Mouse (Mus musculus) adrenal gland, adult 2 months (tissue): Measurements from ENCODE around the gene Prss8. TPM values are rescaled to one million over a fixed set of nuclear protein-coding genes. Genes with fewer than 3 reads are reported as not detected.
"Not testable (repeated sequence)": the region's sequence is repeated elsewhere in the genome, so short reads cannot be mapped to it uniquely, and the experiment has no call there.

Source experiments
- DNase-seq: peaks from one replicate; pipeline ENCODE4 v3.0.0; 2021
- polyA plus RNA-seq: library from polyadenylated mRNA; depleted of rRNA; stranded (reverse); fragments of >200 nt; gene quantifications from 2 replicates; pipeline ENCODE4 v1.2.3, GENCODE M21; 2012
- total RNA-seq, 2 experiments: library from RNA; stranded (reverse); gene quantifications; 2 replicates each; pipeline ENCODE4 v1.2.3; 2021

Gene Prss8
- total and polyA plus RNA-seq, 3 experiments, result 0.07 to 0.24 TPM; not detected in 1

DNA sequence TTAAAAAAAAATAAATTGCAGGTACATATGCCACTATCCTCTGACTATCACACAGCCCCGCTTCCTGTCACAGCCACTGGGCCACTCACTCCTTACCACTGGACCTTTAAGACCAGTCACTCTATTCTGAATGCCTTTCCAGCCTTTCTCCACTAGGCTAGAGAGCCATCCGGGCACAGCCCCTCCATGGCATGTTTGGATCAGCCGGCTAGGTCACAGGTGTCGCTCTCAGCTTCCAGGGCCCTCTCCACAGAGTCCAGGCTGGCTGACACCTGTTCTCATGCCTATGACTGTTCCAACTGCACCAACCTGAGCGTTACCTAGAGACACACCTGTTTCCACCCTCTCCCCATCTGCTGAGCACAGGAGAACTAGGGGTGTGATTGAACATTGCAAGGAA, 1.3 kb downstream of the Prss8 start:
- DNase-seq, result no peak

DNA sequence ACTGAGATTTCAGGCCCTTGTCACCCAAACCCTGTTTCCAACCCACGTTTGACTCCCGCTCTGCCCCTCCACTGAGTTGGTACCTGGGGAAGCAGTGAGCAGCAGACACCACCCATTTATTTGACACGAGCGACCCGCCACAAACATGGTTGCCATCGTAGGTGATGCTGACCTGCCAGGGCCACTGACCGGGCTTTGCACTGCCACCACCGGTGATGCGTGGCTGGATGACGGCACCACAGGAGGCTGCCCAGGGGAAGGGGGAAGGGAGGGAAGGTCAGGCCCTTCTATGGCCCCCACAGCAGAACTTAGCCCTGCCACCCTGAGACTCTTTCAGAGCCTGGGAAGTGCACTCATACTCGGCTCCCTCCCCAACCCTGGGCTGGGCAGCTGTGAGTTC, 2.2 kb downstream of the Prss8 start:
- no peak for DNase-seq

DNA sequence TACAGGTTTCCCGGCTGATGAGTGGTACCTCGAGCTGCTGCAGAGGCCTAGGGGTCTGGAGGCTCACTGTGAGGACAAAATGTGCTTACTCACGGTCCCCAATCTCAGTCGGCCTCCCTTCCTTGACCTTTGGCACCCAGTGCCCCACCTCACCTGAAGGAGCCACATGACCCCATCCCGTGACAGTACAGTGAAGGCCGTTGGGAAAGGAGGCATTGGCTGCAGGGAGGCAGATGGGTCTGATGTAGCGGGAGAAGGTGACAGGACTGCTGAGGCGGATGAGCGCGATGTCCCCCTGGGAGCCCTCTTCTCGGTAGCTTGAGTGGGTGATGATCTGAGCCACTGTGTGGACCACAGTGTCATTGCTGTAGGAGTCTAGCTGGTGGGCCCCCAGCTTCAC, 3.1 kb downstream of the Prss8 start:
- no peak for DNase-seq

DNA sequence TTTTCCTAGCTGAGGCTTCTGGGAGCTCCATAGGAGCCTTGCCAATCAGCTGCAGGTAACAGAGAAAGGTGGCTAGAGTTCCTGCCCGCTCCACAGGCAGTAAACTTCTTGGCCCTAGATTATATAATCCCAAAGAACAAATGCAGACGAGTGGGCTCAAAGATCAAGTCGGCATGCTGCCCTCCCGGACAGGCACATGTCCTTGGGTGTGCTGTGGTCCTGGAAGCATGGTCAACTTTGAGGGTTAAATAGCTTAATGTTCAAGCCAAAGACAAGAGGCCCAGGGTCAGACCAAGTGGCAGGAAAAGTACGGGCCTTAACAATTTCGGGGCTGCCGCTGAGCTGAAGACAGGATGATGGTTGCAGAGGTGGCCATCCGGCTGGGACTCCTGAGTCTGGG, 3.8 kb downstream of the Prss8 start:
- DNase-seq, result no peak

DNA sequence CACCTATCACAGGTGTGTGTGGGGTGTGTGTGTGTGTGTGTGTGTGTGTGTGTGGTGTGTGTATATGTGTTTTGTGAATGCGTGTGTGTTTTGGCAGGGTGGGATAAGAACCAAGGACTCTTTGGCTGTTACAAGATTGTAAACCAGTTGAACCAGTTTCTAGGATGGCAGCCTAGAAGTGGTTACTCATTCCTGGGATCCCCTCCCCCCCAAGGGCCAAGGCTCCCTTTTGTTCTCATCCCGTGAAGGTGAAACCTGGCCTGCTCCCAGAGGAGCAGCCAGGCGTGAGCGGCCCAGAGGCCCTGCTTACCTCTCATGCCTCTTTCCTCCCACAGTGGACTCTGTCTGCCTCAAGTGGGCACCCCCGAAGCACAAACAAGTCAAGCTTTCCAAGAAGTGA, 4.7 kb downstream of the Prss8 start:
- DNase-seq, result no peak

DNA sequence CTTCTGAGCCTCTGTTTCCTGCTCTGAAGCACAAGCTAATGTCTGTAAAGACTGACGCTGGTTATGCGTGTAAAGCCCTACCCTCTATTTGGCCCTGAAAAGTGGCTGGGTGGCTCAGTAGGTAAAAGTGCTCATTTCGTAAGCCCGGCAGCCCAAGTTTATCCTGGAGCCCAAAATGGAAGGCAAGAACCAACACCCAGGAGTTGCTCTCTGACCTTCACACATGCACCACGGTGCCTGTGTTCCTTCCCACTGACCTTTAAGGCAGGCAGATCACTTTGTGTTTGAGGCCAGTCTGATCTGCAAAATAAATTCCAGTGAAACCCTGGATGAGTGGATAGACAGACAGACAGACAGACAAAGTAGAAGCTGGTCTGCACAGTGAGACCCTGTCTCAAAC, 6.2 kb downstream of the Prss8 start:
- no peak for DNase-seq

DNA sequence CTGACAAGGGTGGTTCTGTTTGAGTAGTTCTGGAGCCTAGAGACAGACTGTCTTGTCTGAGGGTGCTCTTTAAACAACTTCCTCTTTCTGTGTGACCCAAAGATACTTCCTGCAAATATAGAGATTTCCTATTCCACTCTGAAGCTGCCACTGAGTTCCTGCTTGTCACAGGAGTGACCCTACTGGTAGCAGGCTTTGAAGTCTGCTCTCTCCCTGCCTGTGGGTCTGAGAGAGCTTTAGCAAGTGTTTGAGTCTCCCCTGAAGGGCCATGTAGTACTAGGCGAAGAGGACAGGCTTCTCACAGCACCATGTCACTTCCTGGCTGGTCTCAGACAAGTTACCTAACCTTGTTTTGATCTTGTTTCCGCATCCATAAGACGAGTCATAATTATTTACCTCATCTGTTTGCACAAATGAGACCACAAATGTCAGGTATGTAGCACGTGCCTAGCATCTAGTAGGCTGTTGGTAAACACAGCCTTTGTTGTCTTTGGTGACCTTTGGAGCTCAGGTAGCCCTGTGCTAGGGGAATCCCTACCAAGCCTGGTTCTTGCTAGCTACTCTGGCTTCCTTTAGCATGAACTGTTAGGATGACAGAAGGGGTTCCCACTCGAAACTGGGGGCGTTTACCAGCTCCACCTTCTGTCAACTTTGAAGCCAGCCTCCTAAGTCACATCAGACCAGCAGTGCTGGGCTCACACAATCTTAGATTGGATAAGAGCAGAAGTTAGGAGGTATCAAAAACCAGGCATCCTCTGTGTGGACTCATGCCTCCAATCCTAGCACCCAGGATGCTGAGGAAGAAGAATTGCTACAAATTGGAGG, 7.2 kb downstream of the Prss8 start:
- DNase-seq, result no peak

DNA sequence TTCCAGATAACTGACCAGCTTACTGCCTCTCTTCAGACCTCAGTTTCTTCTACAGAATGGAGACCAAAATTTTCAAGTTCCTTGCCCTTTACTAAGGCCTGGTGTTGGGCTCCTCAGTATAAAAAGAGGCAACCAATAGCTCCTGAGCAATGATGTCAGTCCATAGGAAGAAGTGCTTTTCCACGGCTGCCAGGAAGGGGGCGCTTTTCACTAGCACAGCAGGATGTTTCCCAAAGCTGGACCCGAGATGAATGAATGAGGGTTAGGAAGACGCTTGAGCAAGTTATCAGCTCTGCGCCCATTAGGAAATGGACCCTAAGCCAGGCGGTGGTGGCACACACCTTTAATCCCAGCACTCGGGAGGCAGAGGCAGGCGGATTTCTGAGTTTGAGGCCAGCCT, 8.4 kb downstream of the Prss8 start:
- no peak for DNase-seq

DNA sequence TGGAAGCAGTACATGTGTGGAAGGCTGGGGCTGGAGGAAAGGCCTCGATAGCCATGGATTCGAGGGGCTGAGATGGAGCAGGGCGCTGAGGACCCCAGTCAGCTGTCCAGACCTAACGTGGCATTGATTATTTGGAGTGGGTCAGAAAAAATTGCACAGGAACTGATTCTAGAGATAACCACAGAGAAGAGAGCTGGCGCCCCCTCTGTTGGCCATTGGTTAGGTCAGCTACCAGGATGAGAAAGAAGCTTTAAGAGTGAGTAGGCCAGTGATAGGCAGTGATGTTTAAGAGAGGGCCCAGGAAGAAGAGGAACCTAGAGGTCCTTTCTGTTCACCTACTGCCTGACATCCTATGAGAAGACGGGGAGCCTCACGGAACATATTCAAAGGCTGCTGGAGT, 10.6 kb downstream of the Prss8 start:
- DNase-seq, result no peak

DNA sequence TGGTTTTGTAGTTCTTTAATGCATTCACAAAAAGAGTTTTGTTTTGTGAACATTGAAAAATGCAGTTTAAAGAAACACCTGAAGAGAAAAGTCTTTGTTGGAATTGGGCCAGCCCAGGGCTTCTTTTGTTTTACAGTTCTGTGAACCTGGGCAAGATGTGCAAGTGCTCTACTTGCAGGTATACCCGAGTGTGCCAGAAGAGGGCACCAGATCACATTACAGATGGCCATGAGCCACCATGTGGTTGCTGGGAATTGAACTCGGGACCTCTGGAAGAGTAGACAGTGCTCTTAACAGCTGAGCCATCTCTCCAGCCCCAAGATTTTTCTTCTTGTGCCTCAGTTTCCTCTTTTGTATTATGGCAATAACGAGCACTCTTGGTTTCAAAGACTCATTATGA, 11.7 kb downstream of the Prss8 start:
- no peak for DNase-seq

DNA sequence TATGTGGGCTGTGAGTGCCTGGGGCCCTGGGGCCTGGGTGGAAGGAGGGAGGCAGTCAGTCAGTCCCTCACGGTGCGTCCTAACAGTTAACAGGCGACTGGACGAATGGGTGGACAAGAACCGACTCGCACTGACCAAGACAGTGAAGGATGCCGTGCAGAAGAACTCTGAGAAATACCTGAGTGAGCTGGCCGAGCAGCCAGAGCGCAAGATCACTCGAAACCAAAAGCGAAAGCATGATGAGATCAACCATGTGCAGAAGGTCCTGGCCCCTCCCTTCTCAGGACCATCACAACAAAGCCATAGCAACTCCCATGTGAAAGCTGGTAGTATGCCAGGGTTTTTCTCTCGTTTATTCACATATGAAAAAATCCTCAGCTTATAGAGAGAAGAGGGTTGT, 14.6 kb downstream of the Prss8 start:
- DNase-seq, result no peak

DNA sequence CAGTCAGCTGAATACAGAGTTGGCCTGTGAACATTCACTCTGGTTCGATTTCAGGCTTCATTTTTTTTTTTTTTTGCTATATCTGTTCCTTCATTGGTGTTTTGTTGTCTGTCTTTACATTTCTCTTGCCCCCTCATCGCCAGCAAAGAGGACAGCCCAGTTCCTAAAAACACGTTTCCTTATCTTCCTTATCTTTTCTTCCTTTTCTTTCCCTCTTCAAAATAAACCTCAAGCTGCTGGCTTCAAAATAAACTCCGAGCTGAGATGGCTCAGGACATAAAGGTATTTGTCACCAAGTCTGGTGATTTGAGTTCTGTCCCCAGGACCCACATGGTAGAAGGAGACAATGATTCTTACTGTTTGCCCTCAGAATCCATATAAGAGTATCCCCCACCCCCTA, 17.0 kb downstream of the Prss8 start:
- no peak for DNase-seq

DNA sequence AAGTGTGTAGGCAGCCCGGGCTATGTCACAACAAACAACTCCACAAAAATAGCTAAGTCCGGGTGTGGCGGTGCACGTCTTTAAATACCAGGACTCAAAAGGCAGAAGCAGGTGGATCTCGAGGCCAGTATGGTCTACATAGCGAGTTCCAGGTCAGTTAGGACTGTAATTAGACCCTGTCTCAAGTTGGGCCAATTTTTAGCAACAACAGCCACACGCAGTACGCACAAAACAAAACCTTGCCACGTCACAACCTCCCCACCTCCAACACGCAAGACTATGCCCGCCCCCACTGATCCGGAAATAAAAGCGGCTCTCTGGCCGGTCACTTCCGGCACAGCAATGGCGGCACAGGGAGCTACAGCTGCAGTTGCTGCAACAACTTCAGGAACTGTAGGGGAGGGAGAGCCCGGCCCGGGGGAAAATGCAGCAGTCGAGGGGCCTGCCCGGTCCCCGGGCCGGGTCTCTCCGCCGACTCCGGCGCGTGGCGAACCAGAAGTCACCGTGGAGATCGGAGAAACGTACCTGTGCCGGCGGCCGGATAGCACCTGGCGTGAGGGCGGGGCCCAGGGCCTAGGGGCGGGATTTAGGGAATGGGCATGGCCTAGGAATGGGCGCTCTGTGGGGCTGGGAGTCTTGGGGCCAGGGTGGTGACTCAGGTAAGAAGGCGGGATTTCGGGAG, 17.6 kb downstream of the Prss8 start, which contains the start of gene Kat8:
TSS of gene Kat8 (plus strand) at position 327 of the 682 bp plus-strand sequence.
- peak; percentile 93 for DNase-seq

DNA sequence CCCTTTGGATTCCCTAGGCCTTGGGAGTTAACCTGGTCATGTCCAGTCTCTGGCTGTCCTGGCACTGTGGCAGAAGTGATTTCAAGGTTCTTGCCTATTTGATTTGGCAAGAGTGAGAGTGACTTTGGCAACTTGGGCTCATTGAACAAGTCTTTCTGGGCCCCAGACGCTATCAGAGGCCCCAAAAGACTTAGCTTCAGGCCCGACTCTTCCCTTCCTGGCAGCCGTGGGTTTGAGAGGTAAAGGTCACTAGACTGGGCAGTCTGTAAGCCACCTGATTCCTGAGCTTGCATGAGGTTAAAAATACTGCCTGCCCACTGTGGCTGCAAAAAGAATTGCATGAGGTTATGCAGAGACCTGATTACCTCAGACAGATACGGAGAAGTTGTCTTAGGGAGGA, 21.2 kb downstream of the Prss8 start:
- no peak for DNase-seq

DNA sequence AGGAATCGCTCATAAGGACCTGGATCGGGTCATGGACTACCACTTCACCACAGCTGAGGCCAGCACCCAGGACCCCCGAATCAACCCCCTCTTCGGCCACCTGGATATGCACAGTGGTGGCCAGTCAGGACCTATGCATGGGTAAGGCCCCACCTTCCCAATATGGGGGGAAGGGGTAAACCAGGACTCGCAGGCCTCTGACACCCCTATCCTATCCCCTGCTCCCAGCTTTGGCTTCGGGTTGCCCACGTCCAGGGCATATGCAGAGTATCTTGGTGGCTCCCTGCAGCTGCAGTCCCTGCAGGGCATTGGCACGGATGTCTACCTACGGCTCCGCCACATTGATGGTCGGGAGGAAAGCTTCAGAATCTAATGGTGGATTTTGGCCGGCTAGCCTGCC, 22.0 kb downstream of the Prss8 start:
- no peak for DNase-seq

DNA sequence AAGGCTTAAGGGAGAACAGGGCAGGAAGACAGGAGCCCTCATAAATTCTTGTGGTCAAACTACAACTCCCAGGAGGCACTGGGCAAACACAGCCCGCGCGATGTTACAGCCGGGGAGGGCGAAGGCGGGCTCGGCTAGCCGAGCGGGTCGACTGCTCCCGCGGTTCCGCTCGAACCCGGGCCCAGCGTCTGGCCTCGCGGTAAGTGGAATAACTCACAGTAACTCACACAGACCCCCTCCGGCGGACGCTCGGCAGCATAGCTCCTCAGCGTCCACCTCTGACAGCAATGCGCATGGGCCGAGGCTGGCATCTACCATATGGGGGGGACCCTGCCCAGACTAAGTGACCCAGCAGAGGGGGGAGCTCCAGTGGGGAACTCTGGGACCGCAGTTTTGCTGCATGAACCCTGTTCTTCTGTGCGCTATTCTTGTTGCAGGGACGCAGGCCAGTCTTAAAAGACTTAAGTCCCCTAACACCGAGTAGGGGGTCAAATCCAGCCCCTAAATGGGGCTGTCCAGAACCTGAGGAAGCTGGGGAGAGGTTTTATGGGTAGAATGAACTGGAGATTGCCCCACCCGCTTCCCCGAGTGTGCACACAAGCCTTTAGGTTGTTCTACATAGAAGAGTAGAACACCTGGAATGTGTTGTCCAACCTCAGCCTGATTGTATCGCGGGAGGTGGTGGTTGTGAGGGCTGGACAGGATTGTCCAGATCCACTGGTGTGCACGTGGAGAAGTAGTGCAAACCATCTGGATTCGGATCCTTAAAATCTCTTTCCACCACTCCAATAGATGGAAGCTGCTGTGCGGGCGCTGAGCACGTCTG, 25.7 kb downstream of the Prss8 start, which contains the start of gene Bckdk:
TSS of gene Bckdk (plus strand) at position 112 of the 826 bp plus-strand sequence.
- peak; percentile 87 for DNase-seq

DNA sequence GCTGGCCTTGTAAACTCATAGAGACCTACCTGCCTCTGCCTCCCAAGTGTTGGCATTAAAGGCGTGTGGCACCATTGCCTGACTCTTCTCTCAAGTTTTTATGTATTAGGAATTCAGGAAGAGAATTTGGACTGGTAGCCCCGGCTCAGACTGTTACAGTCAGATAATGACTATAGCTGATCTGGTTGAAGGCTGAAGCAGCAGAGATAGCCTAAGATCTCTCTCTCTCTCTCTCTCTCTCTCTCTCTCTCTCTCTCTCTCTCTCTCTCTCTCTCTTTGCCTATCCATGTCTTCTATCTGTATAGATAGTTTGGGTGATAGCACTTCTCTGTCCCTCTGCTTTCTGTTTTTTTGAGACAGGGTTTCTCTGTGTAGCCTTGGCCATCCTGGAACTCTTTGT, 28.1 kb downstream of the Prss8 start:
- DNase-seq, result no peak

DNA sequence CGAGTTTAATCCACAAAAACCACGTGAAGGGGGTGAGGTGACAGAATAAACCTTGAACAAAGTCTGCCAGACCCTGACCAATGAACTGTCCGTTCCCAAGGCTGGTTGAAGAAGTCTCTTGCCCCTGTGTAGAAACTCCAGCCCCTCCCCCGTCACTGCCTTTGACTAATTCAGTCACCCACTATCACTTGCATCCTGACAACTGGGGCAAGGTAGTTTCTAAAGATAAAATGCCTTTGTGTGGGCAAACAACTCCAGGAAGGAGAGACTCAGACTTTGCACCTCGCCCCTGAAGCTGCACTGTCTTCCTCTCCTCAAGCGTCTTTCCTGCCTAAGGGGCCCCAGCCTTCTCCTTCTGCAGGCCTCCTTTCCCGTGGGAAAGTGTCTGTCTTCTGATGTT, 29.9 kb downstream of the Prss8 start:
- no peak for DNase-seq

DNA sequence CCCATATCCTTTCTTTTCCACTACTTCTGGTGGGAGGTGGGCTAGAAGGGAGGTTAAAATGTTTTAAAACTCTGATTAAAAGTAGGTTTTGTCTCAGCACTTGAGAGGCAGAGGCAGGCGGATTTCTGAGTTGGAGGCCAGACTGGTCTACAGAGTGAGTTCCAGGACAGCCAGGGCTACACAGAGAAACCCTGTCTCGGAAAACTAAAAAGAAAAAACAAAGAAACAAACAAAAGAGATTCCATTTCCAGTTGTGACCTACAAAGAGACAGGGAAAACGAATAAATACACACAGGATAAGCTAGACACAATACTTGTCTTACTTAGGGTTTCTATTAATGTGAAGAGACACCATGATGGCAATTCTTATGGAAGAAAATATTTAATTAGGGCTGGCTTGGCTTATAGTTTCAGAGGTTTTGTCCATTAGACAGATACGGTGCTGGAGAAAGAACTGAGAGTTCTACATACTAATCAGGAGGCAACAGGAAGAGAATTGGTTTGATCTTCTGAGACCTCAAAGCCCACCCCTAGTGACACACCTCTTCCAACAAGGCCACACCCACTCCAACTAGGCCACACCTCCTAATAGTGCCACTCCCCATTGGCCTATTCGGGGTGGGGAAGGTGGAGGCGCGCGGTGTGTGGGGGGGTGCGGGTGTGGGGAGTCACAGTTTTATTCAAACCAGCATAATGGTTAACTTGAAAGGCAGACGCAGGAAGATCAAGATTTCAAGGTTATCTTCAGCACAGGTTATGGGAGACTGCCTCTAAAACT, 31.5 kb downstream of the Prss8 start:
- no peak for DNase-seq

DNA sequence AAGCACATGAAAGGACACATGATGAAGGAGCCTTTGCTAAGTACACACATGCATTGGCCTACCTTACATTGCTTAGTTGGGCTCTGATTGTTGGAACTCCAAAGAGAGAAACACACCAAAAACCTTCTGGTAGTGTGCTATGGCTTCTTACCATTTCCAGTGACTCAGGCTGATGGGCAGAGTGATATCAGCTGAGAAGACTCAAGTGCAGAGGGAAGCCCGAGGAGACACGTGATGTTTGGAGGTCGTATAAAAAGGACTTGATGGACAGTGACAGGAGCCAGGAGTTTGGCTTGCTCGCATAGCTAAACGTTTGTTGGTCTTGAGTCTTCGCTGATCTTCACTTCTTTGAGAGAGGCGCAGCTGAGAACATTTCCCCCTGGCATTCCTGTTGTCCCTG, 32.4 kb downstream of the Prss8 start:
- DNase-seq, result no peak

DNA sequence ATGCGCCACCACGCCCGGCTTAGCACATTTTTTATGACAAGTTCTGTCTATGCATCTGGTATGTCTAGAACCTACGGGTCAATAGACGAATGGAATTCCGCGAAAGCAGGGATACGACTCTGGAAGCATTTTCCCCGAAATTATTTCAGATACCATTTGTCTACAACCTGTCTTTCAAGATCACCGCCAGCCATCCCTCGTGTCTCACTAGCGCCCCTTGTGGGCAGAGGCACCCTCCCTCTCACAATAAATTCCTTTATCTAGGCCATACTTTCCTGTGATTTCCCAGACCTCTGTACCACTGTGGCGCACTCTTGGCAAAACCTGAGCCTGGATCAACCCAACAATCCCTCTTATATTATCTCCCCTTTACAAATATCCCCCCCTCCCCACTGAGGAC, 33.5 kb downstream of the Prss8 start:
- DNase-seq, result peak; percentile 49

DNA sequence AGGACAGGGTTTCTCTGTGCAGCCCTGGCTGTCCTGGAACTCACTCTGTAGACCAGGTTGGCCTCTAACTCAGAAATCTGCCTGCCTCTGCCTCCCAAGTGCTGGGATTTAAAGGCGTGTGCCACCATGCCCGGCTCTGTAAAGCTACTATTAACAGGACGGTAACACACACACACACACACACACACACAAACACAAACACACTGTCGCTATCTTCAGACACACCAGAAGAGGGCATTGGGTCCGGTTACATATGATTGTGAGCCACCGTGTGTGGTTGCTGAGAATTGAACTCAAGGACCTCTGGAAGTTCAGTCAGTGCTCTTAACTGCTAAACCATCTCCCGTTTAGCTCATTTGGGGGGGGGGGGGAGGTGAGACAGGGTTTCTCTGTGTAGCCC, 34.0 kb downstream of the Prss8 start:
- DNase-seq, result not testable (repeated sequence)
